Mouse (Mus musculus): ENCODE data around the gene Wdr20. TPM values are rescaled to one million over a fixed set of nuclear protein-coding genes. Genes with fewer than 3 reads are reported as not detected.

Gene Wdr20
- polyA plus RNA-seq, 1 experiment = 12.6 TPM

- H3K27me3 ChIP-seq (ENCODE audit: control insufficient read depth, insufficient read depth, insufficient read length) = no peaks in the 10 kb centered on the region
- peaks cover 18% of the 10 kb centered on the region for H3K79me2 ChIP-seq (ENCODE audit: control insufficient read depth, insufficient read depth)
- H3ac ChIP-seq (ENCODE audit: control insufficient read depth, insufficient read length, low read depth) = no peak overlapping the region
- TF ChIP-seq CTCF (IDR thresholded peaks at IDR 0.05; ENCODE audit: control insufficient read depth, insufficient read depth, insufficient read length) (no peak), MYOG (IDR thresholded peaks at IDR 0.05; ENCODE audit: control insufficient read depth, extremely low read depth, insufficient read length) (no peak), CEBPB (IDR thresholded peaks at IDR 0.05; ENCODE audit: low read depth) (no peak), MYOD1 (IDR thresholded peaks at IDR 0.05; ENCODE audit: control insufficient read depth, insufficient read length, low read depth) (no peak), MAX (IDR thresholded peaks at IDR 0.05) (no peak), USF1 (IDR thresholded peaks at IDR 0.05; ENCODE audit: low read depth) (no peak), FOSL1 (IDR thresholded peaks at IDR 0.05; ENCODE audit: insufficient read depth, low read length, poor library complexity, severe bottlenecking) (no peak)
- no peak overlapping the region for H3K4me3 ChIP-seq (ENCODE audit: insufficient read depth, poor library complexity, severe bottlenecking)
- H3K79me3 ChIP-seq (ENCODE audit: low read depth) = peaks cover 3% of the 10 kb centered on the region
- H3K36me3 ChIP-seq (ENCODE audit: control insufficient read depth, insufficient read depth) = no peaks in the 10 kb centered on the region
Measured at GRCm38 (mm10) chr12:110802674-110803297, 65.0 kb downstream of the Wdr20 start.

- no peaks in the 10 kb centered on the region for H3K27me3 ChIP-seq (ENCODE audit: control insufficient read depth, insufficient read depth, insufficient read length)
- H3K4me3 ChIP-seq (ENCODE audit: insufficient read depth, poor library complexity, severe bottlenecking) = no peak overlapping the region
- H3K36me3 ChIP-seq (ENCODE audit: control insufficient read depth, insufficient read depth) = no peaks in the 10 kb centered on the region
- H3ac ChIP-seq (ENCODE audit: control insufficient read depth, insufficient read length, low read depth) = no peak overlapping the region
- TF ChIP-seq FOSL1 (IDR thresholded peaks at IDR 0.05; ENCODE audit: insufficient read depth, low read length, poor library complexity, severe bottlenecking) = no peak
- TF ChIP-seq MAX (IDR thresholded peaks at IDR 0.05) = no peak
- no peak for TF ChIP-seq MYOD1 (IDR thresholded peaks at IDR 0.05; ENCODE audit: control insufficient read depth, insufficient read length, low read depth)
- no peak for TF ChIP-seq MYOG (IDR thresholded peaks at IDR 0.05; ENCODE audit: control insufficient read depth, extremely low read depth, insufficient read length)
- no peak for TF ChIP-seq CTCF (IDR thresholded peaks at IDR 0.05; ENCODE audit: control insufficient read depth, insufficient read depth, insufficient read length)
- TF ChIP-seq USF1 (IDR thresholded peaks at IDR 0.05; ENCODE audit: low read depth) = no peak
- no peak for TF ChIP-seq CEBPB (IDR thresholded peaks at IDR 0.05; ENCODE audit: low read depth)
- H3K79me3 ChIP-seq (ENCODE audit: low read depth) = peaks cover 3% of the 10 kb centered on the region
- H3K79me2 ChIP-seq (ENCODE audit: control insufficient read depth, insufficient read depth) = peaks cover 6% of the 10 kb centered on the region
Measured at GRCm38 (mm10) chr12:110804261-110804660, 66.5 kb downstream of the Wdr20 start.

DNA sequence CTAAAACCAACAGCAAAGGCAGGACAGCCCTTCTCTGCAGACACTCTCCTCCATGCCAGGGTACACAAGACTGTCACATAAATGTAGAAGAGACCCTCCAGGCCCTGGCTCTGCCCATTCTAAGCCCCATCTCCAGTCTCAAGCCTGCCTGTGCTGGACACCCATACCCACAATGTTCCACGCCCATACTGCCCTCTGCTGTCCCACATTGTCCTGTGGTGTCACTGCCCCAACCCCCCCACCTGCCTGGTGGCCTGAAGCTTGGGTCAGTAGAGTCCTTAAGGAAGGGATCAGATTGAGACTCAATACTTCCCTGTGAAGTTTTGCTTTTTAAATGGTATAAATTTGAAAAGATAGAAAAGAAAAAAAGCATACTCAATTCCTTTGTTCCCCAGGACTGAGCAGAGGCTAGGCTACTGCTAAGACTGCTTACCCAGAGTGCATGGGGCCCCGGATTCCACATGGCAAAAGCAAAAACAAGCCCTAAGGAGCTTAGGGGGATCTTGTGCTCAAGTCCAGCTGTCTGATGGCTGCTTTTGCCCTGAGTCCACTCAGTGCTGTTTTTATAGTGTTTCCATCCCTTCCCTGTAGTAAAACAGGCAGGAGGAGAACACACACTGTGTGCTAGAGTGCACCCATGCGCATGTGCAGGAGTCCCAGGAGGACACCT is 68.7 kb downstream of the Wdr20 start:
- no peaks in the 10 kb centered on the region for H3K79me3 ChIP-seq (ENCODE audit: low read depth)
- H3K79me2 ChIP-seq (ENCODE audit: control insufficient read depth, insufficient read depth) = no peaks in the 10 kb centered on the region
- no peaks in the 10 kb centered on the region for H3K27me3 ChIP-seq (ENCODE audit: control insufficient read depth, insufficient read depth, insufficient read length)
- no peak overlapping the region for H3ac ChIP-seq (ENCODE audit: control insufficient read depth, insufficient read length, low read depth)
- TF ChIP-seq CTCF (IDR thresholded peaks at IDR 0.05; ENCODE audit: control insufficient read depth, insufficient read depth, insufficient read length) = peak; percentile 52
- no peak for TF ChIP-seq MYOD1 (IDR thresholded peaks at IDR 0.05; ENCODE audit: control insufficient read depth, insufficient read length, low read depth)
- H3K36me3 ChIP-seq (ENCODE audit: control insufficient read depth, insufficient read depth) = no peaks in the 10 kb centered on the region
- H3K4me3 ChIP-seq (ENCODE audit: insufficient read depth, poor library complexity, severe bottlenecking) = no peak overlapping the region

DNA sequence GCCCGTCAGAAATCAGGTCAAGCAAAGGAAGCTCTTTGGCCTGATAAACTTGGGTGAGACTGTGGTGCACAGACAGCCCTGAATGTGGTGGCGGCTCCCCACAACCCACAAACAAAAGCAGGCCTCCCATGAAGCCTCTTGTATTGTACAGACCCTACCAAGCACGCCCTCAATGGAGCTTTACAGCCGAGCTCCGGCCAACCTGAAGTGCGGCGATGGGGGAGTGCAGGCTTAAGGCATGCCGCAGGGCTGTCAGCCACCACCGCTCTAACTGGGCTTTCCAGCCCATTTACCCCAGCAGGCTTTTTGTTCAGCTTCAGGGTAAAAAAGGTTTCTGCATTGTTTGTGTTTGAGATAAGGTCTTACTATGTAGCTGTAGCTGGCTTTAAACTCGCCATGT is 70.7 kb downstream of the Wdr20 start:
- no peaks in the 10 kb centered on the region for H3K36me3 ChIP-seq (ENCODE audit: control insufficient read depth, insufficient read depth)
- H3ac ChIP-seq (ENCODE audit: control insufficient read depth, insufficient read length, low read depth) = no peak overlapping the region
- H3K27me3 ChIP-seq (ENCODE audit: control insufficient read depth, insufficient read depth, insufficient read length) = no peaks in the 10 kb centered on the region
- H3K4me3 ChIP-seq (ENCODE audit: insufficient read depth, poor library complexity, severe bottlenecking) = no peak overlapping the region
- TF ChIP-seq USF1 (IDR thresholded peaks at IDR 0.05; ENCODE audit: low read depth) (no peak), CEBPB (IDR thresholded peaks at IDR 0.05; ENCODE audit: low read depth) (no peak), MAX (IDR thresholded peaks at IDR 0.05) (no peak), CTCF (IDR thresholded peaks at IDR 0.05; ENCODE audit: control insufficient read depth, insufficient read depth, insufficient read length) (no peak), MYOD1 (IDR thresholded peaks at IDR 0.05; ENCODE audit: control insufficient read depth, insufficient read length, low read depth) (no peak), MYOG (IDR thresholded peaks at IDR 0.05; ENCODE audit: control insufficient read depth, extremely low read depth, insufficient read length) (no peak), FOSL1 (IDR thresholded peaks at IDR 0.05; ENCODE audit: insufficient read depth, low read length, poor library complexity, severe bottlenecking) (no peak)
- no peaks in the 10 kb centered on the region for H3K79me3 ChIP-seq (ENCODE audit: low read depth)
- no peaks in the 10 kb centered on the region for H3K79me2 ChIP-seq (ENCODE audit: control insufficient read depth, insufficient read depth)

- no peak overlapping the region for H3ac ChIP-seq (ENCODE audit: control insufficient read depth, insufficient read length, low read depth)
- no peaks in the 10 kb centered on the region for H3K36me3 ChIP-seq (ENCODE audit: control insufficient read depth, insufficient read depth)
- TF ChIP-seq MYOD1 (IDR thresholded peaks at IDR 0.05; ENCODE audit: control insufficient read depth, insufficient read length, low read depth) = no peak
- TF ChIP-seq MAX (IDR thresholded peaks at IDR 0.05) = no peak
- TF ChIP-seq CTCF (IDR thresholded peaks at IDR 0.05; ENCODE audit: control insufficient read depth, insufficient read depth, insufficient read length) = no peak
- no peak for TF ChIP-seq FOSL1 (IDR thresholded peaks at IDR 0.05; ENCODE audit: insufficient read depth, low read length, poor library complexity, severe bottlenecking)
- no peak for TF ChIP-seq CEBPB (IDR thresholded peaks at IDR 0.05; ENCODE audit: low read depth)
- TF ChIP-seq USF1 (IDR thresholded peaks at IDR 0.05; ENCODE audit: low read depth) = no peak
- TF ChIP-seq MYOG (IDR thresholded peaks at IDR 0.05; ENCODE audit: control insufficient read depth, extremely low read depth, insufficient read length) = no peak
- no peaks in the 10 kb centered on the region for H3K79me3 ChIP-seq (ENCODE audit: low read depth)
- no peaks in the 10 kb centered on the region for H3K27me3 ChIP-seq (ENCODE audit: control insufficient read depth, insufficient read depth, insufficient read length)
- no peak overlapping the region for H3K4me3 ChIP-seq (ENCODE audit: insufficient read depth, poor library complexity, severe bottlenecking)
- H3K79me2 ChIP-seq (ENCODE audit: control insufficient read depth, insufficient read depth) = no peaks in the 10 kb centered on the region
Measured at GRCm38 (mm10) chr12:110808848-110809247, 71.1 kb downstream of the Wdr20 start.

All from C2C12 (cell line).